Mouse (Mus musculus) frontal cortex, postnatal 10 days (tissue): ENCODE results near the gene Acot3.

Source experiments
- DNase-seq, 2 experiments: peaks; one replicate each; pipeline ENCODE4 v3.0.0; 2022; ENCODE audit warnings: low spot score in 2 of 2, mixed read lengths in 1 of 2

Gene Acot3

GRCm38 (mm10) chr12:84100604-84101492 is 48.9 kb downstream of the Acot3 start, which contains the start of gene Acot6:
TSS of gene Acot6 (plus strand) at chr12:84100654.
- DNase-seq, result peak in 1 of 2 experiments; percentile 27

DNA sequence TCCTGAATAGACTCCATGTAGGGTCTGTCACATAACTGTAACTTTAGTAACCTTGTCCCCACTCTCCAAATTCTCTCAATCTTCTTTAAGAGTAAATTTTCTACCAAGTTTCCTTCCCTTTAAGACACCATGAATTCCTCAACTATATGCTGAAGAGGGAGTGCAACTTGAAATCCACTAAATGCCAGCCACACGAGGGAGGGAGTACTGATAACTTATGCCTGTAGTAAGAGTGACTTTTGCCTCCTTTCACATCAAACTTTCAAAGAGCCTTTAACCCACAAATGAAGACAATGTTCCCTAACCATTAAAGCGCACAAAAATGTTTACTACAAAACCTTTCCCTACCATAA is 49.5 kb downstream of the Acot3 start:
- no peak for DNase-seq

DNA sequence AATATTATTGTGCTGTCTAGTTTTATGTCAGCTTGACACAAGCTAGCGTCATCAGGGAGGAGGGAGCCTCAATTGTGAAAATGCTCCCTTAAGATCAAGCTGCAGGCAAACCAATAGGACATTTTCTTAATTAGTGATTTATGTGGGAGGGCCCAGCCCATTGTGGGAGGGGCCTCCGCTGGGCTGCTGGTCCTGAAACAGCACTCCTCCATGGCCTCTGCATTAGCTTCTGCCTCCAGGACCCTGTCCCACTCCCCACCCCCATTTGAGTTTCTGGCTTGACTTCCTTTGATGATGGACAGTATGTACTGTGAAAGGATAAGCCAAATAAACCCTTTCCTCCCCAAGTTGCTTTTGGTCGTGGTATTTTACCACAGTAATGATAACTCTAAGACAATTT is 55.1 kb downstream of the Acot3 start:
- DNase-seq, result no peak

- no peak for DNase-seq
These were observed 55.7 kb downstream of the Acot3 start for GRCm38 (mm10) chr12:84107692-84108091.

DNA sequence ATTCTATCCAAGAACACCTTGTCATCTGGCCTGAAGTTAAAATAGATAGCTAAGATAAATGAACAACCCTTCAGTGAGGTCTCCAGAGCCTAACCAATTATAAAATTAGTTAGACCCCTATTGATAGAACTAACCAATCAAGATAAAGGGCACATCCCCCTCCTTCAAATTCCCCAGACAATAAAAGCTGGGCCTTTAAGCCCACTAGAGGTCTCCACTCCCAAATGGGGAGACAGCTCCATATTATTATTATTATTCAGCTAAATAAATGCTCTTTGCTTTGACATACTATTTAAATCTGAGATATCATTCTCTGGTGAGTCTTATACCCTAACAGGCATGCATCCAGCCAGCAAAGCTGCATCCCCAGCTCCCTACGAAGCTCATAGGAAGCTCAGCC is 58.0 kb downstream of the Acot3 start:
- DNase-seq, result no peak
